Mouse (Mus musculus): Measurements from ENCODE around the gene Kif5a. TPM values are rescaled to one million over a fixed set of nuclear protein-coding genes. Genes with fewer than 3 reads are reported as not detected.

The Kif5a gene
- polyA plus RNA-seq, 2 experiments = 2.8 to 9.7 TPM

- no peak for TF ChIP-seq POLR2A (IDR thresholded peaks at IDR 0.05; ENCODE audit: borderline replicate concordance, extremely low read depth, insufficient read depth, insufficient read length)
- no peak for ATAC-seq (ENCODE audit: low FRiP score, low read depth)
- DNase-seq (ENCODE audit: low spot score) = no peak
- Histone ChIP-seq H3K36me3 (ENCODE audit: control insufficient read depth, insufficient read depth, low read length) (0 out of 2 replicates have a peak, but pooled peaks cover under 1% of the 10 kb centered on the region), H3K9ac (ENCODE audit: low read depth, low read length, severe bottlenecking) (no peak overlapping the region), H3K27me3 (ENCODE audit: control insufficient read depth, insufficient read depth, low read length) (no peaks in the 10 kb centered on the region), H3K4me1 (ENCODE audit: control insufficient read depth, insufficient read depth, low read length) (peaks cover 8% of the 10 kb centered on the region), H3K4me3 (replicated peaks; ENCODE audit: low read length) (no peak overlapping the region), H3K27ac (replicated peaks; ENCODE audit: low read depth, low read length) (no peak overlapping the region), H3K9me3 (ENCODE audit: control insufficient read depth, low read length) (no peaks in the 10 kb centered on the region), H3K4me2 (replicated peaks; ENCODE audit: low read depth, low read length, severe bottlenecking) (no peak overlapping the region)
- WGBS = 80% methylated on average over 13 of the region's 13 CpGs
These were observed 49.3 kb downstream of the Kif5a start for GRCm38 (mm10) chr10:127213704-127214421.

DNA sequence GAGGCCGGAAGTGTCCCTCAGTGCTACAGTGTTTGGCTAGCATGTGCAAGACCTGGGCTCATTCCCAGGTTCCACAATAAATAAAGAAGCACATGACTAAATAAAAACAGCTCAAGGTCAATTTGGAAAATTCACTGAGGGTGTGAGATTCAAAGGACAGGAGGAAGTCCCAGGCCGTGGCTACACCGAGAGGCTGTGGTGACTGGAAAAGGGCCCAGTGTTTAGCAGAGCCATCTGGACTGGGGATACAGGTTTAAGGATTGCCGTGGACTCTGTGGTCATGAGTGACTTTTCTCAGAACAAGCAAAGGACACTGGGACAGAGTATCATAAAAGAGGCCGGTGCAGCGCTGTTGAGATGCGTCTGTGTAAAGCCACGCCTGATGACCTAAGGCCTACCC is 49.9 kb downstream of the Kif5a start:
- peaks cover 5% of the 10 kb centered on the region; the same call in 1 of the 2 replicates for H3K36me3 ChIP-seq (ENCODE audit: control insufficient read depth, insufficient read depth, low read length)
- TF ChIP-seq POLR2A (IDR thresholded peaks at IDR 0.05; ENCODE audit: borderline replicate concordance, extremely low read depth, insufficient read depth, insufficient read length) = no peak
- no peaks in the 10 kb centered on the region for H3K27me3 ChIP-seq (ENCODE audit: control insufficient read depth, insufficient read depth, low read length)
- H3K9me3 ChIP-seq (ENCODE audit: control insufficient read depth, low read length) = no peaks in the 10 kb centered on the region
- ATAC-seq (ENCODE audit: low FRiP score, low read depth) (no peak), DNase-seq (ENCODE audit: low spot score) (no peak)
- H3K4me3 ChIP-seq (replicated peaks; ENCODE audit: low read length) = no peak overlapping the region
- H3K9ac ChIP-seq (ENCODE audit: low read depth, low read length, severe bottlenecking) = no peak overlapping the region
- peaks cover 8% of the 10 kb centered on the region for H3K4me1 ChIP-seq (ENCODE audit: control insufficient read depth, insufficient read depth, low read length)
- H3K27ac ChIP-seq (replicated peaks; ENCODE audit: low read depth, low read length) = no peak overlapping the region
- H3K4me2 ChIP-seq (replicated peaks; ENCODE audit: low read depth, low read length, severe bottlenecking) = no peak overlapping the region
- 88% methylated on average over 8 of the region's 8 CpGs for WGBS

GRCm38 (mm10) chr10:127211414-127211854 is 51.7 kb downstream of the Kif5a start, which contains the start of gene Pip4k2c:
Gene Pip4k2c, minus strand, starts transcription at chr10:127211585.
- peak; percentile 99 for ATAC-seq (ENCODE audit: low FRiP score, low read depth)

GRCm38 (mm10) chr10:127210961-127211405 is 52.2 kb downstream of the Kif5a start:
- no peak for TF ChIP-seq POLR2A (IDR thresholded peaks at IDR 0.05; ENCODE audit: borderline replicate concordance, extremely low read depth, insufficient read depth, insufficient read length)
- WGBS = 0% methylated on average over 18 of the region's 25 CpGs
- ATAC-seq (ENCODE audit: low FRiP score, low read depth) = peak; percentile 34
- no peak overlapping the region for H3K27ac ChIP-seq (replicated peaks; ENCODE audit: low read depth, low read length)
- peaks cover 19% of the 10 kb centered on the region for H3K36me3 ChIP-seq (ENCODE audit: control insufficient read depth, insufficient read depth, low read length)
- H3K27me3 ChIP-seq (ENCODE audit: control insufficient read depth, insufficient read depth, low read length) = no peaks in the 10 kb centered on the region
- no peak for DNase-seq (ENCODE audit: low spot score)
- H3K4me2 ChIP-seq (replicated peaks; ENCODE audit: low read depth, low read length, severe bottlenecking) = peak overlapping the region; percentile 69
- peak overlapping the region; percentile 84 for H3K4me3 ChIP-seq (replicated peaks; ENCODE audit: low read length)
- peak overlapping the region; percentile 70 for H3K9ac ChIP-seq (ENCODE audit: low read depth, low read length, severe bottlenecking)
- peaks cover 8% of the 10 kb centered on the region for H3K4me1 ChIP-seq (ENCODE audit: control insufficient read depth, insufficient read depth, low read length)
- no peaks in the 10 kb centered on the region for H3K9me3 ChIP-seq (ENCODE audit: control insufficient read depth, low read length)

More at GRCm38 (mm10) chr10:127211414-127211854, 51.7 kb downstream of the Kif5a start, which contains the start of gene Pip4k2c:
- H3K4me3 ChIP-seq (replicated peaks; ENCODE audit: low read length) = peak within 1 kb of the TSS; percentile 84
- no peaks in the 10 kb centered on the region for H3K27me3 ChIP-seq (ENCODE audit: control insufficient read depth, insufficient read depth, low read length)
- peak within 1 kb of the TSS; percentile 69 for H3K4me2 ChIP-seq (replicated peaks; ENCODE audit: low read depth, low read length, severe bottlenecking)
- peaks cover 14% of the 10 kb centered on the region for H3K36me3 ChIP-seq (ENCODE audit: control insufficient read depth, insufficient read depth, low read length)
- peaks cover 8% of the 10 kb centered on the region for H3K4me1 ChIP-seq (ENCODE audit: control insufficient read depth, insufficient read depth, low read length)
- no peaks in the 10 kb centered on the region for H3K9me3 ChIP-seq (ENCODE audit: control insufficient read depth, low read length)
- peak; percentile 60; the same call in 1 of the 2 replicates for TF ChIP-seq POLR2A (IDR thresholded peaks at IDR 0.05; ENCODE audit: borderline replicate concordance, extremely low read depth, insufficient read depth, insufficient read length)
- 0 out of 2 replicates have a peak within 1 kb of the TSS, but pooled peaks have one; percentile 38 for H3K27ac ChIP-seq (replicated peaks; ENCODE audit: low read depth, low read length)
- 1% methylated on average over 29 of the region's 47 CpGs for WGBS
- peak; percentile 82 for DNase-seq (ENCODE audit: low spot score)
- peak within 1 kb of the TSS; percentile 70 for H3K9ac ChIP-seq (ENCODE audit: low read depth, low read length, severe bottlenecking)

- Histone ChIP-seq H3K27me3 (ENCODE audit: control insufficient read depth, insufficient read depth, low read length) (no peaks in the 10 kb centered on the region), H3K4me3 (replicated peaks; ENCODE audit: low read length) (peak overlapping the region; percentile 84), H3K9me3 (ENCODE audit: control insufficient read depth, low read length) (no peaks in the 10 kb centered on the region), H3K27ac (replicated peaks; ENCODE audit: low read depth, low read length) (no peak overlapping the region), H3K36me3 (ENCODE audit: control insufficient read depth, insufficient read depth, low read length) (peaks cover 28% of the 10 kb centered on the region), H3K4me2 (replicated peaks; ENCODE audit: low read depth, low read length, severe bottlenecking) (peak overlapping the region; percentile 69), H3K9ac (ENCODE audit: low read depth, low read length, severe bottlenecking) (no peak overlapping the region), H3K4me1 (ENCODE audit: control insufficient read depth, insufficient read depth, low read length) (peaks cover 8% of the 10 kb centered on the region)
- no peak for TF ChIP-seq POLR2A (IDR thresholded peaks at IDR 0.05; ENCODE audit: borderline replicate concordance, extremely low read depth, insufficient read depth, insufficient read length)
- DNase-seq (ENCODE audit: low spot score) (no peak), ATAC-seq (ENCODE audit: low FRiP score, low read depth) (no peak)
- 90% methylated on average over 13 of the region's 13 CpGs for WGBS
These were observed 53.1 kb downstream of the Kif5a start for GRCm38 (mm10) chr10:127209928-127210570.
